Mouse (Mus musculus): ENCODE data around the gene Tab1. TPM values are rescaled to one million over a fixed set of nuclear protein-coding genes. Genes with fewer than 3 reads are reported as not detected.
A peak's percentile ranks its signal among the peaks of the same experiment; 100 is the strongest.

The Tab1 gene
- polyA plus RNA-seq (2014; fragmentation: Nextera tagmentation; extraction: Ambion mirVana): 25.9 and 28.7 TPM in 2 replicates

- ATAC-seq (replicated peaks; ENCODE audit: low FRiP score): peak; percentile 87
- Histone ChIP-seq H3K27ac (ENCODE audit: low read depth, low read length) (peak within 1 kb of the TSS; percentile 99), H3K27me3 (replicated peaks; ENCODE audit: control insufficient read depth, insufficient read depth, low read length) (no peaks in the 10 kb centered on the region), H3K4me2 (peak within 1 kb of the TSS; percentile 81), H3K9me3 (ENCODE audit: control insufficient read depth, low read length) (no peaks in the 10 kb centered on the region), H3K9ac (ENCODE audit: low read depth, low read length) (peak within 1 kb of the TSS; percentile 90), H3K4me3 (ENCODE audit: low read depth, low read length) (peak within 1 kb of the TSS; percentile 81), H3K36me3 (ENCODE audit: control insufficient read depth, insufficient read depth, low read length) (peaks cover 6% of the 10 kb centered on the region; the same call in 1 of the 2 replicates), H3K4me1 (replicated peaks; ENCODE audit: control insufficient read depth, insufficient read depth, low read length) (peaks cover 56% of the 10 kb centered on the region)
- peak; percentile 97 for DNase-seq (ENCODE audit: low spot score)
- under 1% methylated on average over 56 of the region's 59 CpGs for WGBS
Observed at GRCm38 (mm10) chr15:80132993-80133586, at the start of gene Tab1. TSS of gene Tab1 (plus strand) at chr15:80133127.

GRCm38 (mm10) chr15:80083276-80083731, 49.6 kb upstream of the Tab1 start:
- ATAC-seq (replicated peaks; ENCODE audit: low FRiP score) (peak; percentile 87), DNase-seq (ENCODE audit: low spot score) (peak; percentile 96)
- peaks cover 41% of the 10 kb centered on the region for H3K36me3 ChIP-seq (ENCODE audit: control insufficient read depth, insufficient read depth, low read length)
- H3K9ac ChIP-seq (ENCODE audit: low read depth, low read length): peak overlapping the region; percentile 99
- H3K4me2 ChIP-seq: peak overlapping the region; percentile 96
- H3K27ac ChIP-seq (ENCODE audit: low read depth, low read length): peak overlapping the region; percentile 99
- H3K27me3 ChIP-seq (replicated peaks; ENCODE audit: control insufficient read depth, insufficient read depth, low read length): no peaks in the 10 kb centered on the region
- H3K4me3 ChIP-seq (ENCODE audit: low read depth, low read length): peak overlapping the region; percentile 85
- WGBS: under 1% methylated on average over 30 of the region's 30 CpGs
- H3K4me1 ChIP-seq (replicated peaks; ENCODE audit: control insufficient read depth, insufficient read depth, low read length): peaks cover 28% of the 10 kb centered on the region
- peaks cover 4% of the 10 kb centered on the region for H3K9me3 ChIP-seq (ENCODE audit: control insufficient read depth, low read length)

GRCm38 (mm10) chr15:80083740-80084139, 49.2 kb upstream of the Tab1 start:
- DNase-seq (ENCODE audit: low spot score) (no peak), ATAC-seq (replicated peaks; ENCODE audit: low FRiP score) (0 out of 2 replicates have a peak, but pooled peaks have one; percentile 0)
- Histone ChIP-seq H3K9ac (ENCODE audit: low read depth, low read length) (peak overlapping the region; percentile 79), H3K4me2 (peak overlapping the region; percentile 85), H3K27me3 (replicated peaks; ENCODE audit: control insufficient read depth, insufficient read depth, low read length) (no peaks in the 10 kb centered on the region), H3K9me3 (ENCODE audit: control insufficient read depth, low read length) (peaks cover 4% of the 10 kb centered on the region), H3K4me3 (ENCODE audit: low read depth, low read length) (peak overlapping the region; percentile 85), H3K4me1 (replicated peaks; ENCODE audit: control insufficient read depth, insufficient read depth, low read length) (peaks cover 28% of the 10 kb centered on the region), H3K36me3 (ENCODE audit: control insufficient read depth, insufficient read depth, low read length) (peaks cover 36% of the 10 kb centered on the region), H3K27ac (ENCODE audit: low read depth, low read length) (peak overlapping the region; percentile 90)
- WGBS: 2% methylated on average over 12 of the region's 12 CpGs

- no peak overlapping the region for H3K4me3 ChIP-seq (ENCODE audit: low read depth, low read length)
- peaks cover 13% of the 10 kb centered on the region for H3K4me1 ChIP-seq (replicated peaks; ENCODE audit: control insufficient read depth, insufficient read depth, low read length)
- peak overlapping the region; percentile 19 for H3K4me2 ChIP-seq
- H3K9ac ChIP-seq (ENCODE audit: low read depth, low read length): peak overlapping the region; percentile 23; the same call in 1 of the 2 replicates
- ATAC-seq (replicated peaks; ENCODE audit: low FRiP score): peak; percentile 79
- peak overlapping the region; percentile 62 for H3K27ac ChIP-seq (ENCODE audit: low read depth, low read length)
- no peaks in the 10 kb centered on the region; the same call in 1 of the 2 replicates for H3K36me3 ChIP-seq (ENCODE audit: control insufficient read depth, insufficient read depth, low read length)
- no peak for DNase-seq (ENCODE audit: low spot score)
- WGBS: 58% methylated on average over 9 of the region's 9 CpGs
- H3K9me3 ChIP-seq (ENCODE audit: control insufficient read depth, low read length): peaks cover 4% of the 10 kb centered on the region
- peaks cover 13% of the 10 kb centered on the region for H3K27me3 ChIP-seq (replicated peaks; ENCODE audit: control insufficient read depth, insufficient read depth, low read length)
Observed at GRCm38 (mm10) chr15:80087406-80088012, 45.4 kb upstream of the Tab1 start.

- ATAC-seq (replicated peaks; ENCODE audit: low FRiP score) (no peak), DNase-seq (ENCODE audit: low spot score) (peak; percentile 76)
- H3K27me3 ChIP-seq (replicated peaks; ENCODE audit: control insufficient read depth, insufficient read depth, low read length): peaks cover 18% of the 10 kb centered on the region
- peaks cover 13% of the 10 kb centered on the region for H3K4me1 ChIP-seq (replicated peaks; ENCODE audit: control insufficient read depth, insufficient read depth, low read length)
- no peak overlapping the region for H3K4me2 ChIP-seq
- peaks cover 4% of the 10 kb centered on the region for H3K9me3 ChIP-seq (ENCODE audit: control insufficient read depth, low read length)
- 0 out of 2 replicates have a peak overlapping the region, but pooled peaks have one; percentile 50 for H3K27ac ChIP-seq (ENCODE audit: low read depth, low read length)
- H3K9ac ChIP-seq (ENCODE audit: low read depth, low read length): no peak overlapping the region
- H3K4me3 ChIP-seq (ENCODE audit: low read depth, low read length): no peak overlapping the region
- no peaks in the 10 kb centered on the region for H3K36me3 ChIP-seq (ENCODE audit: control insufficient read depth, insufficient read depth, low read length)
- WGBS: 27% methylated on average over 4 of the region's 4 CpGs
Observed at GRCm38 (mm10) chr15:80088637-80089036, 44.3 kb upstream of the Tab1 start.

- Histone ChIP-seq H3K36me3 (ENCODE audit: control insufficient read depth, insufficient read depth, low read length) (no peaks in the 10 kb centered on the region), H3K4me3 (ENCODE audit: low read depth, low read length) (no peak overlapping the region; the same call in 1 of the 2 replicates), H3K4me2 (peak overlapping the region; percentile 98), H3K27me3 (replicated peaks; ENCODE audit: control insufficient read depth, insufficient read depth, low read length) (peaks cover 18% of the 10 kb centered on the region), H3K9me3 (ENCODE audit: control insufficient read depth, low read length) (peaks cover 4% of the 10 kb centered on the region), H3K27ac (ENCODE audit: low read depth, low read length) (no peak overlapping the region), H3K9ac (ENCODE audit: low read depth, low read length) (no peak overlapping the region), H3K4me1 (replicated peaks; ENCODE audit: control insufficient read depth, insufficient read depth, low read length) (peaks cover 13% of the 10 kb centered on the region)
- 67% methylated on average over 11 of the region's 11 CpGs for WGBS
- no peak for ATAC-seq (replicated peaks; ENCODE audit: low FRiP score)
- DNase-seq (ENCODE audit: low spot score): no peak
Observed at GRCm38 (mm10) chr15:80090155-80090554, 42.8 kb upstream of the Tab1 start.

- H3K27ac ChIP-seq (ENCODE audit: low read depth, low read length): peak overlapping the region; percentile 50
- H3K4me3 ChIP-seq (ENCODE audit: low read depth, low read length): peak overlapping the region; percentile 79
- no peaks in the 10 kb centered on the region for H3K36me3 ChIP-seq (ENCODE audit: control insufficient read depth, insufficient read depth, low read length)
- DNase-seq (ENCODE audit: low spot score): peak; percentile 44
- H3K9me3 ChIP-seq (ENCODE audit: control insufficient read depth, low read length): peaks cover 4% of the 10 kb centered on the region
- peak overlapping the region; percentile 98 for H3K4me2 ChIP-seq
- 2% methylated on average over 17 of the region's 17 CpGs for WGBS
- H3K4me1 ChIP-seq (replicated peaks; ENCODE audit: control insufficient read depth, insufficient read depth, low read length): peaks cover 15% of the 10 kb centered on the region
- H3K9ac ChIP-seq (ENCODE audit: low read depth, low read length): peak overlapping the region; percentile 84
- 0 out of 2 replicates have a peak, but pooled peaks have one; percentile 48 for ATAC-seq (replicated peaks; ENCODE audit: low FRiP score)
- peaks cover 18% of the 10 kb centered on the region for H3K27me3 ChIP-seq (replicated peaks; ENCODE audit: control insufficient read depth, insufficient read depth, low read length)
Observed at GRCm38 (mm10) chr15:80090741-80091120, 42.2 kb upstream of the Tab1 start.

- peak within 1 kb of the TSS; percentile 50 for H3K27ac ChIP-seq (ENCODE audit: low read depth, low read length)
- H3K27me3 ChIP-seq (replicated peaks; ENCODE audit: control insufficient read depth, insufficient read depth, low read length): peaks cover 18% of the 10 kb centered on the region
- 1% methylated on average over 81 of the region's 86 CpGs for WGBS
- ATAC-seq (replicated peaks; ENCODE audit: low FRiP score) (peak; percentile 75), DNase-seq (ENCODE audit: low spot score) (peak; percentile 79)
- peak within 1 kb of the TSS; percentile 84 for H3K9ac ChIP-seq (ENCODE audit: low read depth, low read length)
- H3K4me2 ChIP-seq: peak within 1 kb of the TSS; percentile 98
- H3K9me3 ChIP-seq (ENCODE audit: control insufficient read depth, low read length): peaks cover 3% of the 10 kb centered on the region
- no peaks in the 10 kb centered on the region for H3K36me3 ChIP-seq (ENCODE audit: control insufficient read depth, insufficient read depth, low read length)
- H3K4me3 ChIP-seq (ENCODE audit: low read depth, low read length): peak within 1 kb of the TSS; percentile 79
- H3K4me1 ChIP-seq (replicated peaks; ENCODE audit: control insufficient read depth, insufficient read depth, low read length): peaks cover 21% of the 10 kb centered on the region
Observed at GRCm38 (mm10) chr15:80091121-80091955, 41.6 kb upstream of the Tab1 start, which contains the start of the genes Syngr1 and Rpl3. TSS of gene Syngr1 (plus strand) at chr15:80091334. TSS of gene Rpl3 (minus strand) at chr15:80091868.

All from liver, embryonic 11.5 days (tissue).